Mouse (Mus musculus): ENCODE measurements at regions not wholly inside any gene's neighbourhood (a gene's known extent, or its start where the extent isn't known, plus 50 kb on each side); places are given as distances from the start of the nearest gene placed in this dataset.

GRCm38 (mm10) chr1:105454687-105455086 lies 98.2 kb upstream of the Rnf152 start:
- TF ChIP-seq CTCF (IDR thresholded peaks at IDR 0.05; ENCODE audit: control insufficient read depth, insufficient read depth, insufficient read length) (no peak), MYOG (IDR thresholded peaks at IDR 0.05; ENCODE audit: control insufficient read depth, extremely low read depth, insufficient read length) (no peak), MAX (IDR thresholded peaks at IDR 0.05) (no peak), FOSL1 (IDR thresholded peaks at IDR 0.05; ENCODE audit: insufficient read depth, low read length, poor library complexity, severe bottlenecking) (no peak)

Measured in C2C12 (cell line).